Mouse (Mus musculus) macrophage (primary cell): ENCODE results near the gene Fbxl13. TPM values are rescaled to one million over a fixed set of nuclear protein-coding genes. Genes with fewer than 3 reads are reported as not detected.
"Not testable (repeated sequence)": the region's sequence is repeated elsewhere in the genome, so short reads cannot be mapped to it uniquely, and the experiment has no call there.

Experiments
- H3K27ac ChIP-seq: fragments of 350-480 bp; formaldehyde crosslinking; 2 replicates; pipeline ENCODE4 v1.9.0; 2021
- H3K36me3 ChIP-seq: fragments of 350-480 bp; formaldehyde crosslinking; 2 replicates; pipeline ENCODE4 v1.9.0; 2021; ENCODE audit errors: inconsistent target
- H3K4me3 ChIP-seq: fragments of 350-480 bp; formaldehyde crosslinking; 2 replicates; pipeline ENCODE4 v1.9.0; 2021; ENCODE audit errors: inconsistent target
- H3K79me2 ChIP-seq: fragments of 350-480 bp; formaldehyde crosslinking; 2 replicates; pipeline ENCODE4 v1.9.0; 2021; ENCODE audit errors: inconsistent target
- whole genome bisulfite sequencing: methylation state at CpG from one replicate; pipeline ENCODE4 v1.1.7; 2026; ENCODE audit warnings: inconsistent platforms; ENCODE audit not compliant: missing documents; 5-methylcytosine and 5-hydroxymethylcytosine counted together
- polyA plus RNA-seq: library from polyadenylated mRNA; stranded (reverse); fragments of 250-400 nt; gene quantifications from 3 replicates; pipeline ENCODE4 v1.2.4, GENCODE M21; 2018; ENCODE audit warnings: inconsistent platforms

Gene Fbxl13
- polyA plus RNA-seq, 1 experiment from 2014 or later: not detected

- H3K79me2 ChIP-seq: no peaks in the 10 kb centered on the region
- 0% methylated on average over 1 of the region's 1 CpGs for WGBS
- H3K27ac ChIP-seq: no peak overlapping the region
- H3K36me3 ChIP-seq: no peaks in the 10 kb centered on the region
- H3K4me3 ChIP-seq: no peak overlapping the region
Observed at GRCm38 (mm10) chr5:21640961-21641360, 4.5 kb downstream of the Fbxl13 start.

- Histone ChIP-seq H3K4me3 (no peak overlapping the region), H3K79me2 (no peaks in the 10 kb centered on the region), H3K36me3 (no peaks in the 10 kb centered on the region), H3K27ac (no peak overlapping the region)
Observed at GRCm38 (mm10) chr5:21625916-21626315, 19.5 kb downstream of the Fbxl13 start.

GRCm38 (mm10) chr5:21616450-21617009 lies 28.9 kb downstream of the Fbxl13 start:
- no peak overlapping the region for H3K4me3 ChIP-seq
- H3K79me2 ChIP-seq: no peaks in the 10 kb centered on the region
- no peak overlapping the region for H3K27ac ChIP-seq
- H3K36me3 ChIP-seq: no peaks in the 10 kb centered on the region
- 100% methylated on average over 2 of the region's 3 CpGs for WGBS

- not testable (repeated sequence) for H3K79me2 ChIP-seq, H3K36me3 ChIP-seq, H3K27ac ChIP-seq, H3K4me3 ChIP-seq
- 95% methylated on average over 11 of the region's 11 CpGs for WGBS
Observed at GRCm38 (mm10) chr5:21614299-21614698, 31.1 kb downstream of the Fbxl13 start.

- 3% methylated on average over 3 of the region's 3 CpGs for WGBS
- H3K27ac ChIP-seq: no peak overlapping the region
- no peaks in the 10 kb centered on the region for H3K36me3 ChIP-seq
- H3K79me2 ChIP-seq: no peaks in the 10 kb centered on the region
- H3K4me3 ChIP-seq: no peak overlapping the region
Observed at GRCm38 (mm10) chr5:21610996-21611395, 34.4 kb downstream of the Fbxl13 start.

- Histone ChIP-seq H3K27ac (no peak overlapping the region), H3K36me3 (no peaks in the 10 kb centered on the region), H3K79me2 (no peaks in the 10 kb centered on the region), H3K4me3 (no peak overlapping the region)
- WGBS: 90% methylated on average over 12 of the region's 12 CpGs
Observed at GRCm38 (mm10) chr5:21608311-21609304, 36.8 kb downstream of the Fbxl13 start.

GRCm38 (mm10) chr5:21605936-21606335 lies 39.5 kb downstream of the Fbxl13 start:
- H3K36me3 ChIP-seq: no peaks in the 10 kb centered on the region
- H3K79me2 ChIP-seq: no peaks in the 10 kb centered on the region
- WGBS: 79% methylated on average over 6 of the region's 6 CpGs
- no peak overlapping the region for H3K27ac ChIP-seq
- no peak overlapping the region for H3K4me3 ChIP-seq

- WGBS: 97% methylated on average over 4 of the region's 4 CpGs
- H3K36me3 ChIP-seq: no peaks in the 10 kb centered on the region
- no peak overlapping the region for H3K4me3 ChIP-seq
- no peaks in the 10 kb centered on the region for H3K79me2 ChIP-seq
- no peak overlapping the region for H3K27ac ChIP-seq
Observed at GRCm38 (mm10) chr5:21599961-21600360, 45.5 kb downstream of the Fbxl13 start.

GRCm38 (mm10) chr5:21599536-21599935 lies 45.9 kb downstream of the Fbxl13 start:
- H3K79me2 ChIP-seq, H3K4me3 ChIP-seq: not testable (repeated sequence)
- 89% methylated on average over 2 of the region's 2 CpGs for WGBS

GRCm38 (mm10) chr5:21593201-21593709 lies 52.2 kb downstream of the Fbxl13 start:
- WGBS: 95% methylated on average over 9 of the region's 9 CpGs
- no peak overlapping the region for H3K4me3 ChIP-seq

More at GRCm38 (mm10) chr5:21599536-21599935, 45.9 kb downstream of the Fbxl13 start:
- H3K27ac ChIP-seq, H3K36me3 ChIP-seq: not testable (repeated sequence)

GRCm38 (mm10) chr5:21592106-21592505 lies 53.3 kb downstream of the Fbxl13 start:
- 93% methylated on average over 2 of the region's 2 CpGs for WGBS
- no peaks in the 10 kb centered on the region for H3K36me3 ChIP-seq
- no peak overlapping the region for H3K27ac ChIP-seq
- H3K4me3 ChIP-seq: no peak overlapping the region
- H3K79me2 ChIP-seq: no peaks in the 10 kb centered on the region

More at GRCm38 (mm10) chr5:21593201-21593709, 52.2 kb downstream of the Fbxl13 start:
- Histone ChIP-seq H3K36me3 (no peaks in the 10 kb centered on the region), H3K27ac (no peak overlapping the region), H3K79me2 (no peaks in the 10 kb centered on the region)

- Histone ChIP-seq H3K27ac (no peak overlapping the region), H3K36me3 (no peaks in the 10 kb centered on the region), H3K4me3 (no peak overlapping the region), H3K79me2 (no peaks in the 10 kb centered on the region)
- 91% methylated on average over 13 of the region's 13 CpGs for WGBS
Observed at GRCm38 (mm10) chr5:21588220-21588619, 57.2 kb downstream of the Fbxl13 start.

GRCm38 (mm10) chr5:21587683-21588082 lies 57.8 kb downstream of the Fbxl13 start:
- no peaks in the 10 kb centered on the region for H3K79me2 ChIP-seq
- H3K4me3 ChIP-seq: no peak overlapping the region
- WGBS: 70% methylated on average over 7 of the region's 7 CpGs

GRCm38 (mm10) chr5:21586763-21587162 lies 58.7 kb downstream of the Fbxl13 start:
- Histone ChIP-seq H3K36me3 (no peaks in the 10 kb centered on the region), H3K27ac (no peak overlapping the region), H3K4me3 (no peak overlapping the region), H3K79me2 (no peaks in the 10 kb centered on the region)
- WGBS: 53% methylated on average over 6 of the region's 6 CpGs

More at GRCm38 (mm10) chr5:21587683-21588082, 57.8 kb downstream of the Fbxl13 start:
- Histone ChIP-seq H3K36me3 (no peaks in the 10 kb centered on the region), H3K27ac (no peak overlapping the region)

GRCm38 (mm10) chr5:21578136-21578535 lies 67.3 kb downstream of the Fbxl13 start:
- no peak overlapping the region for H3K27ac ChIP-seq
- no peaks in the 10 kb centered on the region for H3K36me3 ChIP-seq
- H3K4me3 ChIP-seq: no peak overlapping the region
- WGBS: 98% methylated on average over 3 of the region's 3 CpGs
- no peaks in the 10 kb centered on the region for H3K79me2 ChIP-seq
